Mouse (Mus musculus) cerebellum, postnatal 36 days (tissue): ENCODE data around the gene Batf3.
"Not testable (repeated sequence)": the region's sequence is repeated elsewhere in the genome, so short reads cannot be mapped to it uniquely, and the experiment has no call there.

ENCODE experiments used
- DNase-seq, 2 experiments: peaks; one replicate each; pipeline ENCODE4 v3.0.0; 2021 to 2022; ENCODE audit warnings: mixed read lengths in 2 of 2

Batf3 gene

GRCm38 (mm10) chr1:191132934-191133333 lies 35.3 kb downstream of the Batf3 start:
- no peak for DNase-seq

GRCm38 (mm10) chr1:191135406-191135805 lies 37.8 kb downstream of the Batf3 start:
- no peak for DNase-seq

GRCm38 (mm10) chr1:191138436-191138835 lies 40.8 kb downstream of the Batf3 start:
- DNase-seq, result no peak

DNA sequence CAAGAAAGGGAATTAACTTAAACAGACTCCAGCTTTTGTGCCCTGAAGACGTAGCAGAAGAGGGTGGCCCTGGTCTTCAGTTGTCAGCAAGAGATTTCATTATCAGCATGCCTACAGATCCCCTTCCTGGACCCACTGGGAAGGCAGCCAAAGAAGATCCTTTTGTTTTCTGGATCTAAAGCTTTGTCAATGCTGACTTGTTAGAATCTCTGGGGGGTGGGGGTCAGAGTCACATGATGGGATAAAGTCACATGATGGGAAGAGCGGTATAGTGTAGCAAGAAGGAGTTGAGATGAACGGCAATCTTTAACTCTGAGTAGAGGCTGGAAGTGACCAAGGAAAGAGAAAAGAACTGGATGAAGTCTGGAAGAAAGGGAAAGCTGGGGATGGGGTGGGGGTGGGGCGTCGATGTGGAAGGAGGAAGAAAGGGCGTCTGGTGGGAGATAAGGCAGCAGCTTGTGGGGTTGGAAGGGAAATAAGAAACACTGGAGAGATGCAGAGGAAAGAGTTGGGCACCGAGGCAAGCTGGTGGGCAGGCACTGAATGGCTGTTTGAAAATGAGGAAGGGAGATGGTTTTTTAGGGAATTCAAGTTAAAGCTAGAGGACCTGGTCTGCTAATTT lies 41.3 kb downstream of the Batf3 start:
- DNase-seq, result no peak

DNA sequence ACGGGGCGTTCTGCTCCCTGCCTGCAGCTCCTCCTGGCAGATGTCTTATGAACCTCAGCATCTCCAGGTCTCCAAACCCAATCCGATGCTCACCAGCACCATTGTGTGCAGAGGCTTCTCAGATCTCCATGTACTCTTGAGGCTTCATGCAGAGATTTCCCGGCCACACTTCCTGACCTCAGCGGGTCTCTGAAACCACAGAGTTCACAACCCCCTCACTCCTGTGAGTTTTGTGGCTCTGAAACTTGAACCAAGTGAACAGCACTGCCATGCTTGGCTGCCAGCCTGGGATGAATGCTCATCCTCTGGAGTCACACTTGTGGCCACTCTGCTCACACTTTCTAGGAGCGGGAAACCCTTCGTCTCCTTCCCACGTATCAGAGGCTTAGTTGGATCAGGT lies 43.3 kb downstream of the Batf3 start:
- DNase-seq, result no peak

GRCm38 (mm10) chr1:191149489-191149888 lies 51.8 kb downstream of the Batf3 start:
- DNase-seq, result not testable (repeated sequence)

- DNase-seq, result no peak
Observed at GRCm38 (mm10) chr1:191150924-191151605, 53.4 kb downstream of the Batf3 start.

- DNase-seq, result peak; percentile 32 to 36
Observed at GRCm38 (mm10) chr1:191153052-191153451, 55.4 kb downstream of the Batf3 start.

DNA sequence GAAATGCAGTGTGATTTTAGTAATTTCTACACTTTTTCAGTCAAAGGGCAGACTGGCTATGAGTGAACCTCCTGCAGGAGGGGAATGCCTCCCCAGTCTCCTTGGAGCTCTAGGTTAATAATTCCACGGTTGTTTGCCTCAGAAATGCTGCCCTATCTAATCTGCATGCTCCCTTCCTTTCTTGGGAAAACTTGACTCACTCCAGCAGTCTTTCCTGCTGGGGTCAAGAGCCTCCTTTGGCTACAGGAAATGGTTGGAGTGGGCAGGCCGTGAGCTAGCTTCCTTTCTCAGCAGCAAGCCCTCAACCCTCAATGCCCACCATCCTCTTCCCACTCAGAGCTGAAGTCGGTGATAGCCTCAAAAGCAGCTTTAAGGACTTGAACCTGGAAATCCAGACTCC lies 56.7 kb downstream of the Batf3 start:
- no peak for DNase-seq
